18 mouse cellular contexts compared by ENCODE assay signal in the genomic region with DNA sequence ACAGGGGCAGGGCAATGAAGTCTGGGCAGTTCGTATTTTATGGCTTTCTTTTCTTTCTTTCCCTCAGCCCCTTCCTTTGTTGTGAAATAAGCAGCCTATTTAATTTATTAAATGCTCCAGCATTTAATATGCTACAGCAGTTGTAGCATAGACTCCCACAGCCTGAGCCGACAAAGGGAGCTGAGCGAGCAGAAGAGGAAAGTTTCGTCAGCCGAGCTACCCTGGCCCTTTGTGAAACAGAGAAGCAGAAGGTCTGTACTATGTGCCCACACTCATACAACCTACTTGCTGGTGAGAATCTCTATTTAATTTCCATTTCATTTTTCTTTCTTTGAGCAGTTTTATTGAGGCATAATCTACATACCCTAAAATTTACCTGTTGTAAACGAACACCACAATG.
"Had no signal": no experiment of that assay in that cellular context is flagged by ENCODE, and none has a peak within 500 bp of the region (broad histone marks: within the 10 kb centered on the region; RNA-seq: fewer than 3 reads in every experiment).

No protein-coding gene starts in this region.

- DNase-seq: kidney, adult 11 months; kidney, adult 9 months; kidney, postnatal 36 days; layer of hippocampus, postnatal 36 days; left cerebral cortex, postnatal 4 days; lung, adult 2 months; lung, postnatal 36 days; retina, postnatal 1 day; right cerebral cortex, postnatal 4 days; spleen, adult 18-20 months; thymus, adult 2 months; thymus, postnatal 25 days had no signal

- H3K4me2 ChIP-seq: liver, embryonic 11.5 days; liver, embryonic 15.5 days; neural tube, embryonic 13.5 days; stomach, embryonic 15.5 days had no signal

- H3K4me1 ChIP-seq: liver, embryonic 15.5 days; stomach, embryonic 15.5 days had no signal

- H3K36me3 ChIP-seq: liver, embryonic 15.5 days; neural tube, embryonic 13.5 days; stomach, embryonic 15.5 days had no signal

- ATAC-seq: lung, postnatal 0 days had no signal

- H3K27me3 ChIP-seq: liver, embryonic 15.5 days; neural tube, embryonic 13.5 days; stomach, embryonic 15.5 days had no signal

- H3K27ac ChIP-seq: kidney, postnatal 0 days; liver, embryonic 15.5 days; stomach, embryonic 15.5 days had no signal

- H3K4me3 ChIP-seq: liver, embryonic 15.5 days; neural tube, embryonic 13.5 days; stomach, embryonic 15.5 days had no signal

- H3K9ac ChIP-seq: liver, embryonic 15.5 days; neural tube, embryonic 13.5 days; stomach, embryonic 15.5 days had no signal

- H3K9me3 ChIP-seq: liver, embryonic 15.5 days; neural tube, embryonic 13.5 days; stomach, embryonic 15.5 days had no signal
